Mouse (Mus musculus): ENCODE data around the gene Psmg4. TPM values are rescaled to one million over a fixed set of nuclear protein-coding genes. Genes with fewer than 3 reads are reported as not detected.
A peak's percentile ranks its signal among the peaks of the same experiment; 100 is the strongest.

The Psmg4 gene
- polyA plus RNA-seq, 1 experiment from 2014 or later: 97.3 TPM

DNA sequence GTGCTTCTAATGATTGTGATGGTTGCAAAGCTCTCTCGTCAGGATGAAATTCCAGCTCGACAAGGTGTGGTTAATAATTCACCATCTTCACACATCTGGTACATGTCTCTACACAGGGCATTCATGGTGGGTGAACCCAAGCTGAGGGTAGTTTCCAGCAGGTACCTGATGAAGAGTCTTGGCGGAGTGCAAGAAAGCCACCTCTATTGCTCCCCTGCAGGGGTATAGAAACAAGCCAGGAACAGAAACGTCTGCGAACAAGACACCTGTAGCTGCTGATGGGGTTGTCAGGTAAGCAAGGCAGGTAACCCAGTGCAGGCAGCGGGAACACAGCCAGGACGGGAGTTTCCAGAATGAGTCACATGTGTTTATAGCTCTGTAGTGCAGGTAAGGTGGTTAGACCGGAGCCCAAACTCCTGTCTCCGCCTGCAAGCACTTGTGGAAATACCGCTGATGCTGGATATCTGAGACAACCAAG is 50.0 kb downstream of the Psmg4 start:
- no peak overlapping the region for H3K4me3 ChIP-seq
- H3K4me1 ChIP-seq: 0 out of 2 replicates have a peak, but pooled peaks cover 1% of the 10 kb centered on the region
- no peaks in the 10 kb centered on the region for H3K27me3 ChIP-seq
- no peaks in the 10 kb centered on the region; the same call in 1 of the 2 replicates for H3K36me3 ChIP-seq
- 77% methylated on average over 10 of the region's 10 CpGs for WGBS
- ATAC-seq (replicated peaks): no peak
- no peak overlapping the region for H3K9ac ChIP-seq (replicated peaks)
- no peak overlapping the region for H3K27ac ChIP-seq (replicated peaks)
- no peaks in the 10 kb centered on the region for H3K9me3 ChIP-seq
- no peak overlapping the region for H3K4me2 ChIP-seq (replicated peaks)

GRCm38 (mm10) chr13:34214855-34215254 is 52.1 kb downstream of the Psmg4 start:
- Histone ChIP-seq H3K9me3 (no peaks in the 10 kb centered on the region), H3K27ac (replicated peaks) (no peak overlapping the region), H3K4me2 (replicated peaks) (no peak overlapping the region), H3K4me3 (no peak overlapping the region), H3K9ac (replicated peaks) (no peak overlapping the region), H3K4me1 (no peaks in the 10 kb centered on the region), H3K27me3 (no peaks in the 10 kb centered on the region), H3K36me3 (no peaks in the 10 kb centered on the region; the same call in 1 of the 2 replicates)
- ATAC-seq (replicated peaks): no peak
- 92% methylated on average over 3 of the region's 3 CpGs for WGBS

- Histone ChIP-seq H3K4me1 (peaks cover 9% of the 10 kb centered on the region), H3K9ac (replicated peaks) (no peak overlapping the region), H3K4me2 (replicated peaks) (no peak overlapping the region), H3K4me3 (no peak overlapping the region), H3K36me3 (no peaks in the 10 kb centered on the region), H3K27me3 (no peaks in the 10 kb centered on the region), H3K27ac (replicated peaks) (no peak overlapping the region), H3K9me3 (no peaks in the 10 kb centered on the region)
- 31% methylated on average over 3 of the region's 3 CpGs for WGBS
- ATAC-seq (replicated peaks): no peak
Measured at GRCm38 (mm10) chr13:34218776-34219175, 56.0 kb downstream of the Psmg4 start.

GRCm38 (mm10) chr13:34219728-34220127 is 57.0 kb downstream of the Psmg4 start:
- ATAC-seq (replicated peaks): no peak; the same call in 1 of the 2 replicates
- no peak overlapping the region for H3K27ac ChIP-seq (replicated peaks)
- WGBS: 85% methylated on average over 3 of the region's 3 CpGs

DNA sequence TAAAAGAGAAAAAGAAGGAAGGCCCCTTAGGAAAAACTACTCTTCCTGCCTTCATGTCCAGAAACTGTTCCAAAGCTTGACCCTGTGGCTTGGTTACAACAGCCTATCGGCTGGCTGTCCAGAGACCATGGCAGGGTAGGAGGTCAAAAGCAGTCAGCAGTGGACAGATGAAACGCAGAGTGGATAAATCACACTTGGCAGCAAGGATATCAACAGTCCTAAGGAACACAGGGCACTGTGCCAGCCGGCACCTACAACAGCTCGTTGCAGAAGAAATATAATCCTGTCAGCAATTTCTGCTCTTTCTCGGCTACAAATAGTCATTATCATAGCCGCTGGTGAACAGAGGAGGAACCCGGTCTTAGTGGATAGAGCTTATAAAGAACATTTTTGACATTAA is 60.2 kb downstream of the Psmg4 start:
- 19% methylated on average over 7 of the region's 7 CpGs for WGBS
- Histone ChIP-seq H3K4me1 (peaks cover 21% of the 10 kb centered on the region), H3K4me3 (no peak overlapping the region), H3K36me3 (no peaks in the 10 kb centered on the region), H3K9me3 (no peaks in the 10 kb centered on the region), H3K9ac (replicated peaks) (no peak overlapping the region), H3K4me2 (replicated peaks) (no peak overlapping the region), H3K27me3 (no peaks in the 10 kb centered on the region), H3K27ac (replicated peaks) (0 out of 2 replicates have a peak overlapping the region, but pooled peaks have one; percentile 50)
- no peak for ATAC-seq (replicated peaks)

More at GRCm38 (mm10) chr13:34219728-34220127, 57.0 kb downstream of the Psmg4 start:
- Histone ChIP-seq H3K9ac (replicated peaks) (no peak overlapping the region), H3K4me1 (peaks cover 9% of the 10 kb centered on the region), H3K4me2 (replicated peaks) (no peak overlapping the region), H3K9me3 (no peaks in the 10 kb centered on the region), H3K27me3 (no peaks in the 10 kb centered on the region), H3K4me3 (no peak overlapping the region), H3K36me3 (no peaks in the 10 kb centered on the region)

DNA sequence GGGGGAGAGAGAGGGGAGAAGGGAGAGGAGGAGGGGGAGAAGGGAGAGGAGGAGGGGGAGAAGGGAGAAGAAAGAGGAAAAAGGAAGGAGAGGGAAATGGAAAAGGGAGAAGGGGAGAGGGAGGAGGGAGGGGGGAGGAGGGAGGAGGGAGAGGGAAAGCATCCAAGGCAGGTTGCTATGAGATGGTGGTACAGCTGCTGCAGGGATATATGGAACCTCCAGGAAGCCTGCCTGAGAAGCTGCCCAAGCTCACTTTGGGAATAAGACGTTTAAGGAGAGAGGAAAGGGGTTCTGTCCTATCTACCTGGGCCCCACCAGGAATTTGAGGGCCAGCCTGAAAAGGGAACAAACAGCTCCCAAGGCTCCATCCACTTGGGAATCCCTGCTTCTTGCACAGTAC is 64.2 kb downstream of the Psmg4 start:
- 0 out of 2 replicates have a peak, but pooled peaks have one; percentile 27 for ATAC-seq (replicated peaks)

More for the DNA sequence above, 64.2 kb downstream of the Psmg4 start:
- H3K27me3 ChIP-seq: no peaks in the 10 kb centered on the region
- peaks cover 25% of the 10 kb centered on the region for H3K4me1 ChIP-seq
- no peak overlapping the region for H3K4me3 ChIP-seq
- 8% methylated on average over 1 of the region's 1 CpGs for WGBS
- no peaks in the 10 kb centered on the region for H3K36me3 ChIP-seq
- H3K9me3 ChIP-seq: no peaks in the 10 kb centered on the region
- no peak overlapping the region for H3K4me2 ChIP-seq (replicated peaks)
- H3K9ac ChIP-seq (replicated peaks): no peak overlapping the region
- H3K27ac ChIP-seq (replicated peaks): no peak overlapping the region

Other genes with a start within 250 kb of the Psmg4 start
- 5.0 and 6.7 TPM in 2 replicates for gene Nqo2, start 198.3 kb upstream of the Psmg4 start, polyA plus RNA-seq (2015; fragmentation: Nextera tagmentation; extraction: Ambion mirVana)
- gene Ripk1, start 160.6 kb upstream of the Psmg4 start, polyA plus RNA-seq (2015; fragmentation: Nextera tagmentation; extraction: Ambion mirVana): 6.3 and 6.6 TPM in 2 replicates
- 36.5 and 38.0 TPM in 2 replicates for gene Serpinb6a, start 160.2 kb upstream of the Psmg4 start, polyA plus RNA-seq (2015; fragmentation: Nextera tagmentation; extraction: Ambion mirVana)
- 32.9 and 35.9 TPM in 2 replicates for gene Bphl, start 125.4 kb upstream of the Psmg4 start, polyA plus RNA-seq (2015; fragmentation: Nextera tagmentation; extraction: Ambion mirVana)
- gene Tubb2a, start 85.0 kb upstream of the Psmg4 start, polyA plus RNA-seq (2015; fragmentation: Nextera tagmentation; extraction: Ambion mirVana): 1,539 and 1,682 TPM in 2 replicates
- gene Tubb2b, start 32.5 kb upstream of the Psmg4 start, polyA plus RNA-seq (2015; fragmentation: Nextera tagmentation; extraction: Ambion mirVana): 920 and 926 TPM in 2 replicates
- 10.9 and 11.3 TPM in 2 replicates for gene Slc22a23, start 182.2 kb downstream of the Psmg4 start, polyA plus RNA-seq (2015; fragmentation: Nextera tagmentation; extraction: Ambion mirVana)